Comparison of ENCODE assay signal across 9 mouse cellular contexts in genomic region chr9:90198531-90199449, GRCm38 (mm10). TPM values are rescaled to one million over a fixed set of nuclear protein-coding genes. Genes with fewer than 3 reads are reported as not detected.
DNase-seq lines count a peak whose midpoint lies in the region; ATAC-seq and TF ChIP-seq lines count a peak whose summit lies in the region.
"Had no signal": no experiment of that assay in that cellular context is flagged by ENCODE, and none has a peak within 500 bp of the region (broad histone marks: within the 10 kb centered on the region; RNA-seq: fewer than 3 reads in every experiment).

No protein-coding gene starts in this region.

- H3K4me3 ChIP-seq in intestine, embryonic 16.5 days (ENCODE audit: low read length): no peak overlapping the region
- H3K4me3 ChIP-seq in neural tube, embryonic 15.5 days (replicated peaks): no peak overlapping the region
- H3K4me3 ChIP-seq: neural tube, embryonic 12.5 days had no signal

- POLR2A ChIA-PET in Patski (lab: Charles Lee): no interaction called here

- peaks cover 10% of the 10 kb centered on the region; the same call in 1 of the 2 replicates for H3K36me3 ChIP-seq in intestine, embryonic 16.5 days (ENCODE audit: control insufficient read depth, insufficient read depth, low read length)
- H3K36me3 ChIP-seq in neural tube, embryonic 15.5 days: peaks cover 46% of the 10 kb centered on the region; the same call in 1 of the 2 replicates

- CTCF ChIA-PET in Patski (lab: Charles Lee): no interaction called here

- in situ Hi-C loops in Patski (cut with MboI; ENCODE audit: low pct_unique_long_range_greater_than_20kb): no loop called here

- H3K27me3 ChIP-seq in Patski: no peaks in the 10 kb centered on the region
- H3K27me3 ChIP-seq in intestine, embryonic 16.5 days (replicated peaks; ENCODE audit: control insufficient read depth, insufficient read depth, low read length): no peaks in the 10 kb centered on the region
- H3K27me3 ChIP-seq in neural tube, embryonic 15.5 days (replicated peaks): no peaks in the 10 kb centered on the region
- H3K27me3 ChIP-seq: neural tube, embryonic 12.5 days had no signal

- H3K27ac ChIP-seq in intestine, embryonic 16.5 days (ENCODE audit: low read length): peak overlapping the region; percentile 12; the same call in 1 of the 2 replicates
- no peak overlapping the region for H3K27ac ChIP-seq in neural tube, embryonic 15.5 days (replicated peaks)
- H3K27ac ChIP-seq: neural tube, embryonic 12.5 days had no signal

- no peak for TF ChIP-seq CTCF in Patski (IDR thresholded peaks at IDR 0.05)

- WGBS in intestine, embryonic 16.5 days: 64% methylated on average over 10 of the region's 10 CpGs
- WGBS in neural tube, embryonic 15.5 days: 65% methylated on average over 10 of the region's 10 CpGs

- no peak for ATAC-seq in Patski
- ATAC-seq in intestine, embryonic 16.5 days: peak; percentile 22
- no peak for ATAC-seq in neural tube, embryonic 15.5 days (ENCODE audit: low FRiP score)

- no peaks in the 10 kb centered on the region for H3K9me3 ChIP-seq in intestine, embryonic 16.5 days (ENCODE audit: control insufficient read depth, low read length)
- no peaks in the 10 kb centered on the region for H3K9me3 ChIP-seq in neural tube, embryonic 15.5 days (replicated peaks)
- H3K9me3 ChIP-seq: neural tube, embryonic 12.5 days had no signal

- peaks cover 18% of the 10 kb centered on the region for H3K4me1 ChIP-seq in intestine, embryonic 16.5 days (ENCODE audit: control insufficient read depth, insufficient read depth, low read length)
- no peaks in the 10 kb centered on the region for H3K4me1 ChIP-seq in neural tube, embryonic 15.5 days
- H3K4me1 ChIP-seq: neural tube, embryonic 12.5 days had no signal

- H3K9ac ChIP-seq in intestine, embryonic 16.5 days (ENCODE audit: low read depth, low read length): no peak overlapping the region
- H3K9ac ChIP-seq in neural tube, embryonic 15.5 days (replicated peaks): no peak overlapping the region
- H3K9ac ChIP-seq: neural tube, embryonic 12.5 days had no signal

- peak; percentile 59 to 68 for DNase-seq in layer of hippocampus, postnatal 10 days (ENCODE audit: low spot score in 2 of 2)
- no peak for DNase-seq in layer of hippocampus, adult 9-10 months (ENCODE audit: low spot score)
- DNase-seq in Patski (ENCODE audit: low read depth, low spot score): peak; percentile 6
- peak; percentile 61 to 74 for DNase-seq in gastrocnemius, adult 8-10 months (ENCODE audit: low spot score in 2 of 2)
- peak; percentile 74 for DNase-seq in lung, postnatal 14 days
- no peak for DNase-seq in thymus, postnatal 36 days

- H3K4me2 ChIP-seq in intestine, embryonic 16.5 days (ENCODE audit: low read depth, low read length): no peak overlapping the region
- H3K4me2 ChIP-seq in neural tube, embryonic 15.5 days: no peak overlapping the region
- H3K4me2 ChIP-seq: neural tube, embryonic 12.5 days had no signal

RNA-seq across cellular contexts. Expression of gene Adamts7, which starts 35.9 kb away (rescaled TPM):
- total RNA-seq in layer of hippocampus, postnatal 10 days (2021): 1 to 10 TPM; 2.7 to 3.5 TPM
- 7.9 TPM for polyA plus RNA-seq in Patski (2021)
- under 1 TPM; 0.29 to 0.56 (median 0.43) TPM for total RNA-seq in gastrocnemius, adult 8-10 months (2022)
- polyA plus RNA-seq in intestine, embryonic 16.5 days (2015; fragmentation: Nextera tagmentation; extraction: Ambion mirVana): 11.7 TPM in 2 replicates
- 8.0 and 8.5 TPM in 2 replicates for polyA plus RNA-seq in neural tube, embryonic 15.5 days (2015; fragmentation: Nextera tagmentation; extraction: Ambion mirVana)

Comparison
In these comparisons a context has a peak if more than half of its experiments do, and no peak if none do; other contexts are left out.
1. DNase-seq: peak in layer of hippocampus, postnatal 10 days (2 of 2), Patski (single experiment), gastrocnemius, adult 8-10 months (2 of 2) and lung, postnatal 14 days (single experiment); none in layer of hippocampus, adult 9-10 months (single experiment) and thymus, postnatal 36 days (0 of 2).